Mouse (Mus musculus): ENCODE results near the gene Adtrp.

The Adtrp gene

DNA sequence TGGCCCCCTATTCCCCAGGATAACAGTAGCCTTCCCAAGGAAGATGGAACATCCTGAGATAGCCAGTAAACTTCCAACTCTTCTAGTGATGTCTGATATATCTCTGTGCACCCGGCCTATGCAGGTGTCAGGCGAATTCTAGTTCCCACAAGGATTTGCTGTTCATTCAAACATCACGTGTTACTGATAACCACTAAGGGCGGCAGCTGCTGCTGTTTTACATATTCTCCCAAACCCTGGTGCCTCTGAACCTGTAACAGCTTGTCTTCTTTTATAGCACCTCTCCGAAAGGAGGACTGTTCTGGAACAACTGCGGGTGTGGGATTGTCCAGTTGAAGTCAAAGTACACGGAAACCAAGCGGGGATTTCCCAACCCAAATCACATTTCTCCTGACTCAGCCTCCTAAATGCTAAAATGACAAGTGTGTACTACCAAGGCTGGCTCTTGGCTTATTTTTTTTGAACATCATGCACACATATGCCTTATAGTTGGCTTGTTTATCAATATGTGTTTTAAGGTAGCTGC, 13.8 kb downstream of the Adtrp start:
- DNase-seq (ENCODE audit: low read depth, low spot score): no peak

DNA sequence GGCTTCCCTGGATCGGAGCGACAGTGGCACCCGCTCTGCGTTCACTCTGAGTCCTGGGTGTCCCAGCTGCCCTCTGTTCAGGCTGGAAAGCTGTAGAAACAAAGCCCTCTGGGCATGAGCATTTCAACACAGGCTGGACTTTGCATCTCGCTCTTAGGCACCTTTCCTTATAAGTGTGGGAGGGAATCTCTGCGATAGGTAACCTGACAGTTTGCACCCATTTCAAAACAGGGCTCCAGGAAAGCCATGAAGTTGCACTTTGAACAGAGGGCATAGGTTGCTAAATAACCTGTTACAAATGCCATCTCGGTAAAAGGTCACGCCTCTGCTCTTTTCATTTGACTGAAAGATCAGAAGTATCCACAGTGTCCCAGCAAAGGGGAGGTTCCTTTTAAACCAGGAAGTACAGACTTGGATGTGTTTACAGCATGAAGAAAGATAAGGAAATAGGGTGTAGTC, 19.2 kb downstream of the Adtrp start:
- no peak for DNase-seq (ENCODE audit: low read depth, low spot score)

DNA sequence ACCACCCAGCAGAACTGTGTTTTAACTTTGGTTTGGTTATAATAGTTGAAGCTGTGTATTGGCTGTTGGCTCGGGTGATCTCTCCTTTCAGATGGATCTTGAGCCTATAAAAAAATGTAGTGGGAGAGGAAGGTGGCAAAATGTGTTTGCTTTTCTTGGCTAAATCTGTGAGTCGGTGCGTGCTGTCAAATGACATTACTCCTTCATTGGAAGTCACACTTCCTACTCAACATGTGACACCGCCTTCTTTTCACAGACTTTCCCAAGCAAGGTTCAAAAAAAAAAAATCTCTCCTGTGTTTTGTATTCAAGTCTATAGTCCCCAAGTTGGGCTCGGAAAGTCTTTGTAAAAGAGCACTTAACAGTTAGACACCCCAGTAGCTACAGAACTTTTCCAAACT, 19.9 kb downstream of the Adtrp start:
- no peak for DNase-seq (ENCODE audit: low read depth, low spot score)

DNA sequence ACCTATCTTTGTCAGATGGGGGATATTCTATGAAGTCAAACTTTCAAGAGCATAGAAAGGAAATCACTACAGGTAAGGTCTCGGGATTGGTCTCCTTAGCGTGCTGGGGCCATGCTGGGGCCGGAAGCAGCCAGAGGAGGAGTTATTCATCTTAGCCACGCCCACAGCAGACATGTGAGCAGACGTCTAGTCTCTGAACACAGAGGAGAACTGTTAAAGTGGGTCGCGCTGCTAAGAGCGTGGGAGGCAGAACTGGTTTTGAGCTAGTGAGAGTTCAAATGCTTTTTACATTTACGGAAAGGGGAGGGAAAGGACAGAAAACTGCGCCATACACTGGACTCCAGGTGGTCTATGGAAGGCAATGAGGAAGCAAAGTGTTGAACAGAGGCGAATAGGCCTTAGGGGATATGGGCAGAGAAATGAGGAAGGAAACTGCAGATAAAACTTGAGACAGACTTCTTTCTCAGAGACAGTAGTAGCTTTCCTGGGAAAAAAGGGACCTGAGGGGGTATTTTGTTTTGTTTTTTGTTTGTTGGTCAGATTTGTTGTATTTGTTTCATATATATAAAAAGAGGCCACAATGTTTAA, 22.0 kb downstream of the Adtrp start:
- DNase-seq (ENCODE audit: low read depth, low spot score): peak; percentile 69

DNA sequence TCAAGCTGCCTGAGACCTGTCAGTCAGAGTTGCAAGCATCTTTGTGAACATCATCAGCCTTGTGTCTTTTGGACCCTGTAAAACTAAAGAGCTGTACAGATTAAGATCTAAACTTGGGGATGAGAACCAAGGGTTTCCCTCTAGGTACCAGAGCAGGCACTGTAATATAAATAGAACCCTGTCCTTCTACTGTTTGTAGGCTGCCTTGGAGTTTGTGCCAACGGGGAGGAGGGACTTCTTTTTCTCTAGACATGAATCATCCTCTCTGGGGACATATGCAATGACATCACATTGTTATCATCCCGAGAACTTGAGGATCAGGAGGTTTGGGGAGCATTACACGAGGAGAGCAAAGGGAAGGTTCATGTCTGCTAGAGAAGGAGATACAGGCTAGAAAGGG, 24.4 kb downstream of the Adtrp start:
- DNase-seq (ENCODE audit: low read depth, low spot score): no peak

DNA sequence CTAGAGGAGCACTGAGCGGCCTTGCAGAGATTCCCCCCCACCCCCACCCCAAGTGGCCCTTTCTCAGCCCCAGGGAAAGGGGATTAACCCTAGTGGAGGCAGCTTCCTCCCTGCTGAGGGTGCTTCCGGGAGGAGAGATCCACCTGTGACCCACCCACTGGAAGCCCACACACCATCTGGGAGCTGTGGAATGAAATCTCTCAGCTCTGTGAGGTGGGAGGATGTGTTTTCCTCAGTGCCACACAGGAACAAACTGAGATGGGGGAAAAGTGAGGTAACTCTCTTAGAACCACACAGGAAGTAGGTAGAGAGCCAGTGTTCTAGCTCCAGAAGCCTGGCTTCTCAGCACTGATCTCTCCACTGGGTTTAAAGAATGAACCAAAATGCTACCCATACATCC, 24.9 kb downstream of the Adtrp start:
- DNase-seq (ENCODE audit: low read depth, low spot score): no peak

DNA sequence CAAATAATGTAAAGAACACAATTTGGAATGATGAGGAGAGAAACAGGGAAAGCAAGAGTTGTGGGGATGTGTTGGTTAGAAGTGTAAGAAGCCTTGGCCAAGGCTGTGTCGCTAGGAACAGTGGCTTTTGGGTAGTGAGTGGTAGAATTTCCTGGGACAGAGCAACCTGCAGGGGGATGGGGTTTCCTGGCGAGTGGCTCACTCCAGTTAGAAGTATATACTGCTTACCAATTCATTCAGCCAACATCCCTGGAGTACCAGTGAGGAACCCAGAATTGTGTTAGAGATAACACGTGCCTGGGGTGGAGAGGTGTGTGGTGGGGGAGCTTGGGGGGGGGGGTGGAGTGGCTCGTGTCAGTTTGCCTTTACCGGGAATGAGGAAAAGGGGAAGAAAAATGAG, 25.4 kb downstream of the Adtrp start:
- DNase-seq (ENCODE audit: low read depth, low spot score): no peak

DNA sequence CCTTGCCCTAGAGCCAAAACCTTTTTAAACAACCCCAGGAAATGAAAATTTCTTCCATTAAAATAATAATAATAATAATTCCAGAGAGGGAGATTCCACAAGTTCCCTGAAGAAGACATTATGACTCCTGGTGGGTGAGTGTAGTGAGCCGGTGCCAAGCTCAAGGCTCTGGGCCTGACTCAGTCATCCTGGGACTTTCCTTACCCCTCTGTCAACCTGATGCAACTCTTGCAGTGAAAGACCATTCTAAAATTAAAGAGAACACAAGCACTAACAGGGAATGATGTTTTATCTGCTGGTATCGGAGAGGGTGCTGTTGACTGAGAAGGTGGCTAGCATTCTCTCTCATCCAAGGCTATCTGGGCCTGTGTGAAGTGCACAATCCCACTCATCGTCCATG, 26.5 kb downstream of the Adtrp start:
- no peak for DNase-seq (ENCODE audit: low read depth, low spot score)

DNA sequence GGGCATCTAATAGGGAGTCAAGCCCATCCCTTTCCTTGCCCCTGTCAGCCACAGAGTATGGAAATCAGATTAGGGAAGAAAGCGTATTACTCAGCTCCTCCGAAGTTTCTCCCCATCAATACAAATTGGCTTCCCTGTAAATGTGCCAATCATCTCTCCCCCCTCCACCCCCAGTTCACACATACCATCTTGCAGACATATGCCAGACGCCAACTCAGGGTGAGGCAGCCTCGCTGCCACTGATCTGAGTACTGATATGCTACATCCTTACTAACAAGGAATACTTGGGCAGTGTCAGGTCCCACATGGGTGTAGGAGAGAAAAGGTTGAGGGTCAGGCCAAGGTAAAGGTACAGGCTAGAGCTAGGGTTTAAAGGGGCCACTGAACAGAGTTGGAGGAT, 27.6 kb downstream of the Adtrp start:
- no peak for DNase-seq (ENCODE audit: low read depth, low spot score)

DNA sequence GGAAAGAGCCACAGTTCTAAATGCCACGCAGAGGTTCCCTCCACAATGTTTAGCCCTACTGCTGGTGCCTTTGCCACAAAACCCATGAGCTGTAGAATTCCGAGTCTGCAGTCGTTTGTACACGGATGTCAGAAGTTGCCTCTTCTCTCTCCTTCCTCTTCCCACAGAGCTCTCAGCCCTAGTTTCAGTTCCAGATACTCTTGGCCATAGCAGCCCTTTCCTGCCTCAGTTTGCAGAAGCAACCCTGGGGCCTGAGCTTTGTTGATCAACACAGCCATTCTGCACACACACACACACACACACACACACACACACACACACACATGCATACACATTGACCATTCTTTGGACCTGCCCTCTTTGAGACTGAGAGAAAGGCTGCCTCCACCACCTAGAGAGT, 28.0 kb downstream of the Adtrp start:
- no peak for DNase-seq (ENCODE audit: low read depth, low spot score)

DNA sequence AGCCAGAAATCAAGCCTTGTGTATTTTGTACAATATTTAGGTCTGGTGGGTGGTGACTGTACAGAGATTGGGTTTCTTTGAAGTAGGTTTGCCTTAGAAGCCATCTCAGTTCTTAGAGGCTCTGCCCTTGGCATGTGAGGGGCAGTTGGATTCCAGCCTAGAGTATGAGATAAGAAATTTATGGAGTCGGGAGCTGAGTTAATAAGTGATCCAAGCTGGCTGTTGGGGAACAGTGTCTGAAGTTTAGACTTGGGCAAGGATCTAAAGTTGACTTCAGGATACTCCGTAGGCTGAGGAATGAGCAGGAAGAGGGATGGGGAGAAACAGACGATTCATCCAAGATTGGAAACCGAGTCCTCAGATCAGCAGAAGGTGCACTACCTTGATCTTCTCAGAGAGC, 29.9 kb downstream of the Adtrp start:
- DNase-seq (ENCODE audit: low read depth, low spot score): no peak

DNA sequence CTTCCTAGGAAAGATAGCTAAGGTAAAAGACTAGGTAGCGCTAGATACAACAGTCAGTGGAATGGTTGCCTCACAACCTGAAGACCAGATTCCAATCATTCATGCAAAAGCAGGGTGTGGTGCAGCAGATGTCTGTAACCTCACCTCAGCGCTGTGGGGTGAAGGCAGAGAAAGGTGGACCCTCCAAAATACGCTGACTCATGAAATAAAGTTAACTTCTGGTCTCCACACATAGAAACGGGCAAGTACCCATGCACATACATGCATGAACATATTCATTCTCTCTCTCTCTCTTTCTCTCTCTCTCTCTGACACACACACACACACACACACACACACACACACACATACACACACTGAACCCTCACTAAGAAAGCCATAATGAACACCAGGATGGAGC, 30.8 kb downstream of the Adtrp start:
- DNase-seq (ENCODE audit: low read depth, low spot score): no peak

DNA sequence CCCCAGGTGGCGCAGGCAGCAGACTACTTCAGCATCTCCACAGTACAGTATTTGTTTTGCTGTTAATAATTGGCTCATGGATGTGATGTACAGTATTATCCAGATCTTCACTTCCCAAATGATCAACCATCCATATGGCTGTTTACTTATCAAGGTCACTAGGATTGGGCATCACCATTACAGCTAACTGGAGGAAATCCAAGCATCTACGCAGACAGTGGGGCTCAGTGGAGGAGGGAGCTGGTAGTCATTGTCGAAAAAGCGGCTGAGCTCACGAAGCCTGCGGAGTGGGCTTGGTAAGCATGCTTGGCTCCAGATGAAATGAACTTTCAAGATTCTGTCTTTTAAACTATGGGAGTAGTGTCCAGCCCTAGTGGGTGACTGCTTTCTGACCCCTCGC, 36.7 kb downstream of the Adtrp start:
- no peak for DNase-seq (ENCODE audit: low read depth, low spot score)

DNA sequence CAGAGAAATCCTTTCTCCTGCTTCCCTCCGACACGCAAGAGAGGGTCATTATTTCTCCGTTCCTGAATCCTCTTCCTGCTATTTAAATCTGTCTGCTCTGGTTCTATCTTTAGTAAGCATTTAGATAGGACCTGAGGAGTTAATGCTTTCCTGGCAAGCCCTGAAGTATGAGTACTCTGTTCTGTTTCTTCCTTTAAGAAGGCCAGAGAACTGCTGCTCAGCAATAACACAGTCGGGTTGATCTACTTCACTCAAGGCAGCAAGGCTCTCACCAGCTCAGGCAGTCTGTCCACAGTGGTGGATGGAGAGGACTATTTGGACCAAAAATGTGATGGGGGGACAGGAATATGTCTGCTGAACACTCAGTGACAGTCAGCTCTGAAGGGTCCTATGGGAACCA, 39.7 kb downstream of the Adtrp start:
- DNase-seq (ENCODE audit: low read depth, low spot score): no peak

DNA sequence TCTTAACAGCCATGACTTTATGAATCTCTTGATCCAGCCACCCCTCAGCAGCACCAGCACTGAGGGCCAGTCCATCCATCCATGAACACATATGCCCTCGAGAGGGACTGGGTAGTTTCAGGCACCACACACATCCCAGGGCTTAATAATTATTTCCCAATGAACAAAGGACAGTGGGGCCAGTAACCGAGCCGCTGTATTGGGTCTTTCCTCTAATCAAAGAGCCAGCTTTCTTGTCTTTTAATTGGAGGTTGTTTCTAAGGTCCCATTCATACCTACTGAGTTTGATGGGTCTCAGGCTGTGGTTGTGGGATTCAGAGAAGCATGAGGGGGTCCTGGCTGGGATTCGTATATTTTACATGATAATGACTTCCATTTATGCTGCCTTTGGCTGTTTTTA, 40.2 kb downstream of the Adtrp start:
- DNase-seq (ENCODE audit: low read depth, low spot score): no peak

DNA sequence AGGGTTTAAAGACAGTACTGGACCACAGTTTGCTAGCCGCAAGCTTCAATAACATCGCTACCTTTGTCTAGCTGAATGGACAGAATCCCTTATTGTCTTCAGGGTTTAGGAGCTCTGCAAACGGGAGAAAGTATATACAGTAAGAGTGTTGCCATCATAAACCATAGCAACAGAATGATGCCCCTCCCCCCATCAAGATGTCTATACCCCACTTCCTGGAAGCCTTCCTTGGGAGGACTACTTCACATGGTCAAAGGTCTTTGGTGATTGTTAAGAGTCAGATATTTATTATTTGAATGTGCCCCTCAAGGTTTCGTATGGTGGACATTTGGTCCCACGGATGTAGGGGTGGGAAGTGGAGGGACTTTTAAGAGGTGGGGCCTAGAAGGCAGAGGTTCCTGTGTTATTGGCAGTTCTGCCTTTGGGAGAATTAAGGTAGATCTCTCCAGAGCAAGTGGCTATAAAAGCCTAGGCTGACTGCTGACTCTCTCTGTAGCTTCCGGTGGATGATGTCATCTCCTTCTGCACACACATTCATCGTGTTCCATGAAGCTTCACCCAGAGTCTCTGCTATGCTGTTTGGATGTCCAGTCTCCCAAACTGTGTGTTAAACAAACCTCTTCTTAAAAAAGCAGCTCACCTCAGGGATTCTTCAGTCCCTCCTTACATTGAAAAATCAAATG, 42.2 kb downstream of the Adtrp start:
- DNase-seq (ENCODE audit: low read depth, low spot score): no peak

DNA sequence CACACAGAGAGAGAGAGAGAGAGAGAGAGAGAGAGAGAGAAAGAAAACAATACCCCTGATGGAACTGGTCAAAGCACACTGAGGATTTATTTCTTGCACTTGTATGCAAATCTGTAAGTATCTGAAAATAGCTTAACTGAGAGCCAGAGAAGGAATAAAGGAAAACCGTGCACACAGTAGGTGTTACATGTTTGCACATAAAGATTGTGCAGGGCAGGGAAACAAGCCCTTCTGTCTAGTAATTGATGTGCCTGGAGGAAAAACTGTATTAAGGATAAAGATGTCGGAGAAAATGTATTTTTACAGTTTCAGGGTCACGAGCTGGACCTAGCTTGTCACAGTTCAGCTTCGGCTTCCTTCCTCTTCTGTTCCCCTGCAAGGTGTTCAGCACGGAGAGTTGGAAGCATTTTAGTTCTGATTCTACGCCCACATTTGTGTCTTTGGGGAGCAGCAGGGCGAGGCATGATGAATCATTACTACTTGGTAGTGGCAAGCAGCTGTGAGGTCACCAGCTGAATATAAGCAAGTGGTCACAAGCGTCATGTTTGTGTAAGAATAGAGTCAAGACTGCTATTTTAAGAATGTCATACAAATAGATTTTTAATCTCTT, 43.7 kb downstream of the Adtrp start:
- DNase-seq (ENCODE audit: low read depth, low spot score): no peak

DNA sequence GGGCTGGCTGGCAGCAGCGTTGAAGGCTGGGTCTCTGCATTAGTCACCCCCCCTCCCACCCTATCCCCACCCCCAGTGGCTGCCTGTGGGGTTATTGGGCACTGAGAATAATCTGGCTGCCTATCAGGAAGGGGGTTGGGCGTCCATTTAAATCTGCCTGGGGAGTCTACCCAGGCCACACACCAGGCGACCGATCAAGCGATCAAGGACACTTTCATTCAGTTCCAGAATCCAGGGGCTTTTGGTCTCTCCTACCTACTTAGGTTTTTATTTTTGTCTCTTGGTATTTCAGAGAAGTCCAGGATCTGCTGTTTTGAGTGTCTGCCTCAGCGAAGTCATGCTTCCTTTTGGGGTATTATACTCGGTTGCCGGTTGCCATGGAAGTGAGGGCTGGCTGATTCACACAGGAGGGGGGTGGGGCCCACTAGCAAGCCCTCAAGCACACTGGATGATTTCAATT, 46.3 kb downstream of the Adtrp start:
- peak; percentile 60 for DNase-seq (ENCODE audit: low read depth, low spot score)

DNA sequence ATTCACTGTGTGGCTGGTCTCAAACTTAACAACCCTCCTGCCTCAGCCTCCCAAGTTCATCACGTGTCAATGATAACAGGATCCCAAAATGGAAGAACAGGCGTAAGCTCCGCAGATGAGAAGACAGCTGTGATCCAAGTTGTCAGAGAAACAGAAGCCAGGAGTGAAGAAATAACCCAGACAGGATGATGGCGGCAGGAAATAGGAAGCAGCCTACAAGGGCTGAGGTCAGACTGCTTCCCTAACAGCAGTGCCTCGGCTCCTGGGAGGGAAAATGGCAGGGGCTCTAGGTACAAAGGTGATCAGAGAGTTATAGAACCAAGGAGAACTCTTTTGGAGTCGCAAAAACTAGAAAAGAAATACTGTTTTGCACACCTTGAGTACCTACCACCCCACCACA, 54.6 kb downstream of the Adtrp start:
- no peak for DNase-seq (ENCODE audit: low read depth, low spot score)

DNA sequence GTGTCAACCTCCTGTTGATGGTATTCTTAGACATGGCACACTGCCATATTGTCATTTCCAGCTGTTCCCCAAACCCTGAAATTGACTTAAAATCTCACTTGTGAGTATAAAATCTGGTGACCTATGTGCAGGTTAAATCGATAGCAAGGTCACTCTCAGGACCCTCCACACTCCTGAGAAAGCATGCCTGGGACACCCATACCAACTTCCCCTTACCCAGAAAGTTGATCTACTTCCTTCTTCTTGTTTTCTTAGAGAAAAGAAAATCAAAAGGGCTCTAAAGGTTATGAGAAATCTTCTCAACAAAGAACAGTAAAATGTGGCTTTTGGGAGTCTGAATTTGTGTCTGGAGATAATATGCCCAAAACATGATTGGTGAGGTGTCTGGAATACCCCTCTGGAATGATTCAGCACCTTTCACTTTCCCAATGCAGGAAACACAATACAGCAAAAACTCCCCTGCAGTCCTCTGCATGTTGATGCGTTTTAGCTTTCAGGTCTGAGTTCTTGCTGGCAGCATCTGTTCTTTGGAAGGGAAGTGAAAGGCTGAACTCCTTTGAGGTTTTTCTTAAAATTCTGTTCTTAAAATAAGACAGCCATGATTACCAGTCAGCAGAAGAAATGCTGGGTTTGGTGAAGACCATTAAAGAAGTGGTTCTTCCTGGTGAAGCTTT, 59.5 kb downstream of the Adtrp start:
- DNase-seq (ENCODE audit: low read depth, low spot score): no peak

DNA sequence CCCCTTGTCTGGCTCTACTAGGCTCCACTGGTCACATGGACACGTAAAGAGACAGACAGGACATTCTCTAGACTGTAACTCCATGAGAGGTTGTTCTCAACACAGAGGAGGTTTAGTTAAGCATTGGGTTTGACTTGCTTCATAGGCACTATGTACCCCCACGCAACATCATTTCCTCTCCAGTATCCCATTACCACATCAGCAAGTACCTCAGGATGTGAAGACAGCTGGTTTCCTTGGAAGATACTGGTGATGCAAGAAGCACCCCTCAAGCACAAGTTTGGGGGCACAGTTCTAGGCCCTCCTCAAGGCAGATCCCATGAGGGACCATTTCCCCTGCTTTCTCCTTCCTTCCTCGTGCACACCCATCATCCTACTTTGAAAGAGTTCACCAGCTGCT, 60.8 kb downstream of the Adtrp start:
- DNase-seq (ENCODE audit: low read depth, low spot score): no peak

DNA sequence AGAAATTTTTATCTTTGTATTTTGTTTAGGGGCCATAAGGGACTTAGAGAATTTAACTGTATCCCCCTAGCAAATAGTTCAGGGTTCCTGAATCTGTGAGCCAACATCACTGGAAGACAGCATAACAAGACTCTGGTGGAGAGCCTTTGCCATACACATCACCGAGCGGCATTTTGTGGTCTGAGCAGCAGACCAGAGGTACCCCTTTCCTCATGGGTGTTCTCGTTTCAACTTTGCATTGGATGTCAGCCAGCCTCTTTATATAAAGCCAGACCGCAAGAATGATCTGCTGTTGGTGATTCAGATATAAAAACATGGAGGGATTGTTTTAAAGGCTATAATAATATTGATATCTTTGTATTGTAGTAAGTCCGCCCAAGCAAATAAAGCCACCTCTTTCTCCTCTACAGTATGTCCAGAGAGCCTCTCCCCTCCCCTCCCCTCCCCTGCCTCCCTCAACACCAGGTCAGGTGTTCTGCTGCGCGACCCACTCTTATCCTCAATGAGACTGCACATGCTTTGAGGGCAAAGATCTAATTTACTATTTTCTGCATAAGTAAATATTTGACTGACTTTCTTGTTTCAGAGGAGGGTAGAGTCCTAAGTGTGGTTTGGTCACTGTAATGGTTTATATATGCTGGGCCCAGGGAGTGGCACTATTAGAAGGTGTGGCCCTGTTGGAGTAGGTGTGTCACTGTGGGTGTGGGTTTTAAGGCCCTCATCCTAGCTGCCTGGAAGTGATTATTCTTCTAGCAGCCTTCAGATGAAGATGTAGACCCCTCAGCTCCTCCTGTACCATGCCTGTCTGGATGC, 62.4 kb downstream of the Adtrp start:
- no peak for DNase-seq (ENCODE audit: low read depth, low spot score)

Data from ZHBTc4 (cell line).